Mouse (Mus musculus): ENCODE measurements around the gene Rab23.

GRCm38 (mm10) chr1:33763826-33764225 lies 44.1 kb downstream of the Rab23 start:
- TF ChIP-seq CTCF (IDR thresholded peaks at IDR 0.05; ENCODE audit: control insufficient read depth, insufficient read depth, insufficient replicate concordance, low read depth, low read length) (no peak), POLR2A (IDR thresholded peaks at IDR 0.05; ENCODE audit: control insufficient read depth, low read depth, low read length) (no peak)
